Mouse (Mus musculus) urinary bladder, postnatal 14 days (tissue): ENCODE data around the gene Pdlim3.
"Not testable (repeated sequence)": the region's sequence is repeated elsewhere in the genome, so short reads cannot be mapped to it uniquely, and the experiment has no call there.

Experiments
- DNase-seq: peaks from one replicate; pipeline ENCODE4 v3.0.0; 2021; ENCODE audit warnings: low spot score

Gene Pdlim3

GRCm38 (mm10) chr8:45885202-45885685 is at the start of gene Pdlim3:
Gene Pdlim3 (plus strand): TSS chr8:45885461.
- peak; percentile 60 for DNase-seq

GRCm38 (mm10) chr8:45843306-45843705 is 42.0 kb upstream of the Pdlim3 start:
- no peak for DNase-seq

- DNase-seq, result peak; percentile 15
These were observed 41.0 kb upstream of the Pdlim3 start for GRCm38 (mm10) chr8:45844097-45844885.

GRCm38 (mm10) chr8:45844911-45845481 is 40.3 kb upstream of the Pdlim3 start:
- no peak for DNase-seq

DNA sequence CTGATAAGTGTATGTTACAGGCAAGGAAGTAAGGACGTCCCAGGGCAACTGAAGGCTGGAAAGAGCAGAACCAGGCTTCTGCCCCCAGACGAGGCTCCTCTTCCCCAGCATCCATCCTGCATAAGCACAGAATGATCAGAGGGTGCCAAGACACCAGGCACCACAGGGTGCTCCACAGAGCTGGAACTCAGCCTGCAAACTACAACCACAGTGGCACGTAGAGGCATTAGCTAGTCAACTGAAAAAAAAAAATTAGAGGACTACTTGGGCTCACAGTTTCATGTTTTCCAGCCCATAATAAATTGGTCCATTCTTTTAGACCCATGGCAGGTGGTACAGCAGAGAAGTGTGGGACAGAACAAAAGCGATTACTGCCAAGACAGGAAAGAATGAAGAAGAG is 39.4 kb upstream of the Pdlim3 start:
- no peak for DNase-seq

- no peak for DNase-seq
These were observed 30.1 kb upstream of the Pdlim3 start for GRCm38 (mm10) chr8:45855118-45855517.

DNA sequence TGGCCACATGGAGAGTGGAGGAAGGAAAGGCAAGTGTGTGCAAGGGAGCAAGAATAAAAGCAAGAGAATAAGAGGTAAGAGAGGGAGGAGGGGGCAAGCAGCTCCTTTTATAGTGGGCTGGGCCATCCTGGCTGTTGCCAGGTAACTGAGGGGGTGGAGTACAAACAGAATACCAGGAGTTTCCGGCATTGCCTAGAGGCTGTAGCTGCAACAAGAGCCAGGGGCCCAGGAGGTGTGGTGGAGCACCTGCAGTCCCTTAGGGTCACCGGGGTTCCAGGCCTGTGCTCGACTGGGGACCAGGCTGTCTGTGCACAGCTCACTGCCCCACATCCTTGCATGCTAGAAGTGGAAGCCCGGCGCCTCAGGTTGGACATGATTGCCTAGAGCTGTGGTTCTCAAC is 27.5 kb upstream of the Pdlim3 start:
- no peak for DNase-seq

GRCm38 (mm10) chr8:45858391-45858790 is 26.9 kb upstream of the Pdlim3 start:
- peak; percentile 80 for DNase-seq

- DNase-seq, result not testable (repeated sequence)
These were observed 13.7 kb upstream of the Pdlim3 start for GRCm38 (mm10) chr8:45871587-45871986.

DNA sequence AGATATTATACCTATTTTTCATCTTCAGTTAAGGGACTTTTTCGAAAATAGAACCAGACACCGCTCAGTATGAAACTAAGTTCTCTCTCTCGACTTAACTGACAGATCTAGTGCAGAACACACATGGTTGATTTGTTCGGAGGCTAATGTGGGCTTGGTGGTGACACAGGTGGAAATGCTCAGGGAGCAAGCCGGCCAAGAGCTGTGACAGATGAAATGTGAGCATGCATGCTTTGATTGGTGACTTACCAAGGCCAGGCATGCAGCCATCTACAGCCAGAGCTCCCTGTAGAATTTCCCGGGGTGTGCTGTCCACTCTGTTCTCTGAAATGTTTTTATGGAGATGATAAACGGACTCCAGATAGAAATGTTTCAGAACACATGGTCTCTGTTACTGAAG is 13.2 kb upstream of the Pdlim3 start:
- peak; percentile 59 for DNase-seq

DNA sequence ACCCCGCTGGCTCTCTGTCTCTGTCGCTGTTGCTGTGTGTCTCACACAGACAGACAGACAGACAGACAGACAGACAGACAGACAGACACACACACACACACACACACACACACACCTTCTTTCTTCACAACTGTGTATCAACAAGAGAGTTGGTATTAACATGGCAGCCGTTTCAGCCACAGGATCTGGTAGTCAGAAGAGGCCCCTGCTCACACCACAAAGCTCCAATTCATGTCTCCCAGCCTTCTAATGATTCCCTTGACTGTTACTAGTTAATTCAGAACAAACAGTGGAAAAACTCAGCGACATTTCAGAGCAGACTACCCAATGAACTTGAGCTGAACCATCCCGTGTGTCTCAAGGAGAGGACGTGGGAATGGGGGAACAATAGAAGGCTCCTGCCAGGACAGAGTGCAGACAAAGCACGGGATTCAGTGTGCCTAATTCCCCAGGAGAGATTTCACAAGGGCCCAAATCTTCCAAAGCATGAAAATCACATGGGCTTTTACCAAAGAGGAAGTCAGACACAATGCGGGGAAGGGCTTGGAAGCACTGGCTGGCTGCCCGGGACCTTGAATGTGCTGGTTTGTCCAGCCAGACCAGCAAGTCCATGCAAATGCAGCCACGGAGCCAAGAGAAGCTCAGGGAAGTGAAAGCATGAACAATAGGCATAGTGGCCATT is 10.2 kb upstream of the Pdlim3 start:
- DNase-seq, result peak; percentile 90

GRCm38 (mm10) chr8:45876397-45876796 is 8.9 kb upstream of the Pdlim3 start:
- DNase-seq, result no peak

- DNase-seq, result no peak
These were observed 7.6 kb upstream of the Pdlim3 start for GRCm38 (mm10) chr8:45877680-45878079.

DNA sequence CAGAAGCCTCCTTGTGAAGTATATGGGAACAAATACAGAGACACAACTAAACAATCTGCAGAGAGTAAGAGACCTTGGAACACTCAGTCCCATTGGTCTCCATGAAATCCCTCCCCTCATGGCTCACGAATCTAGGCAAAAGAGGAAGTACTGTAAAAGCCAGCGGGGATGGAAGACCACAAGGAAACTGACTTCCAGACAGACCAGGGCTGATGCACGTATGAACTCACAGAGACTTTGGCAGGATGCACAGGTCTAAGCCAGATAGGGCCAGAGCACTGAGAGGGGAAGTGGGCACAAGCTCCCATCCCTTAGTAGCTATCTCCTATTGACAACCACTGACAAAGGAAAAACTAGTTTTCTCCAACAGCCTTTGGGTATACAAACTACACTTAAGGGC is 4.8 kb upstream of the Pdlim3 start:
- DNase-seq, result no peak

- no peak for DNase-seq
These were observed 3.5 kb upstream of the Pdlim3 start for GRCm38 (mm10) chr8:45881726-45882125.

- no peak for DNase-seq
These were observed 1.5 kb upstream of the Pdlim3 start for GRCm38 (mm10) chr8:45883793-45884192.

DNA sequence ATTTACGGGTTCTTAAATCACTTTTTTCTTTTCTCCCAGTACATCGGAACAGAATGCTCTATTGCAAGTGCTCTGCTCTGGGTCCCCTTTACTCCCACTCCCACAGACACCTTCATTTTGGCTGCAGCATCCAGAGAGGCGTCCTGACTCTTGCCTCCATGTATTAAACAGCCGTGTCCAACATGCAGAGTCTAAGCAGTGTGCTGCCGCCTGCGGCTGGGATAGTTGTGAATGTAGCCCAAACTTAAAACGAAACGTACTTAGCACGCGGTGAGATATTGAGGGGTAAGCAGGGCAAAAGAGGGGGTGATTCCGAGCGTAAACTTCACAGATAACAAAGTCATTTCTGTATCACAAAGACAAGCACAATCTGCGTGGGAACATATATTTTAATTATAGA is 709 bp upstream of the Pdlim3 start:
- DNase-seq, result peak; percentile 34

GRCm38 (mm10) chr8:45885775-45886174 is 514 bp downstream of the Pdlim3 start:
- no peak for DNase-seq

- no peak for DNase-seq
These were observed 4.5 kb downstream of the Pdlim3 start for GRCm38 (mm10) chr8:45889737-45890136.

DNA sequence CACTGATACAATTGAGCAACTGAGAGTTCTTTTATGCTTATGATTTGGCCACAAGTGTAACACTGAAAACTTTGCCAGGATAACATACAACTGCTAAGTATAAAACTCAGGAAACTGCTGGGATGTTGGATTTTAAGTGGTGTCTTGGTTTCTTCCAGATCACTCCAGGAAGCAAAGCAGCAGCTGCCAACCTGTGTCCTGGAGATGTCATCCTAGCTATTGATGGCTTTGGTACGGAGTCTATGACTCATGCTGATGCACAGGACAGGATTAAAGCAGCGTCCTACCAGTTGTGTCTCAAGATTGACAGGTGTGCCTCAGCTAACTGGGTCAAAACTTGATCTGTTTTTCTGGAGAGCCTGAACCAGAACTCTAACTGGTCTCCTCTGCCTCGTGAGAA is 11.3 kb downstream of the Pdlim3 start:
- no peak for DNase-seq

GRCm38 (mm10) chr8:45899783-45900182 is 14.5 kb downstream of the Pdlim3 start:
- DNase-seq, result no peak

DNA sequence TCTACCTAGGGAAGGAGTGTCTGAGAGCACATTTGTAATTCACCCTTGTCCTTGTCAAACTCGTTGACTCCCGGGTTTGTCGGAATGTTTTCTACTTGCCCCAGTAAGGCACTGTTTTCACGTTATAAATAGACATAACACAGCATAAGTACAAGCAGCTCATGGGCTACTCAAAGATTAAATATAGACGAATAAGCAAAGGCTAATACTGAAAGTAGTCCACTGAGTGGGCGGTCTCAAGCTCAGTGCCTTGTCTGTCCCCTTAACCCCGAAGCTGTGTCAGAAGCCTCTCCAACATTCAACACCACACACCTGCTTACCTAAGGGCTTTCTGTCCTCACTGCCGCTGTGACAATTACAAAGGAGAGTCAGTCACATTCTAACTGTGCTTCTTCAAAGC is 16.4 kb downstream of the Pdlim3 start:
- DNase-seq, result no peak

DNA sequence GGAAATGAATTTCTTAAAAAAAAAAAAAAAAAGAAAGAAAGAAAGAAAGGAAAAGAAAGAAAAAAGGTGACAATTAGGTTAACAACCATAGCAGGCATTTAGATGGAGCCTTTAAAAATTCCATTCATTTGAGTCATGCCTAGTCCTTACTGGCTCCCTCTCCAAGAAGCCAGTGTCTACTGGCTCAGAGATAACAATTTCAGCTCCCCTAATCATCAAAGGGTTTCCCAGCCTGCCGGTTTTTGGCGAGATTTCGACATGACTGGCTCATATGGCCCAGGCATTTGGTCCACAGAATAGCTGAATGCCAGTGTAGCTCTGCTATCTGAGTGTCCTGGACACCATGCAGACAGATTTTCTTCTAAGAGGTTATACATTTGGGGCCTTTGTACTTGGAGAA is 18.4 kb downstream of the Pdlim3 start:
- peak; percentile 29 for DNase-seq
